In genomic region chr2:165542939-165543669, GRCm38 (mm10) we compare ENCODE assay signal across 12 mouse cellular contexts. TPM values are rescaled to one million over a fixed set of nuclear protein-coding genes. Genes with fewer than 3 reads are reported as not detected.
DNase-seq lines count a peak whose midpoint lies in the region; ATAC-seq and TF ChIP-seq lines count a peak whose summit lies in the region.
"Had no signal": no experiment of that assay in that cellular context is flagged by ENCODE, and none has a peak within 500 bp of the region (broad histone marks: within the 10 kb centered on the region; RNA-seq: fewer than 3 reads in every experiment).

No protein-coding gene starts in this region.

- H3K9me3 ChIP-seq in forebrain, embryonic 11.5 days (ENCODE audit: control insufficient read depth, low read length): no peaks in the 10 kb centered on the region
- H3K9me3 ChIP-seq in hindbrain, embryonic 14.5 days (ENCODE audit: control insufficient read depth, low read length): no peaks in the 10 kb centered on the region
- H3K9me3 ChIP-seq in midbrain, postnatal 0 days (ENCODE audit: low read length): no peaks in the 10 kb centered on the region
- no peaks in the 10 kb centered on the region for H3K9me3 ChIP-seq in heart, embryonic 12.5 days (replicated peaks)
- H3K9me3 ChIP-seq: embryonic facial prominence, embryonic 15.5 days; kidney, embryonic 15.5 days; limb, embryonic 12.5 days had no signal

- peak overlapping the region; percentile 63 for H3K27ac ChIP-seq in forebrain, embryonic 11.5 days (ENCODE audit: low read depth, low read length)
- peak overlapping the region; percentile 83 for H3K27ac ChIP-seq in hindbrain, embryonic 14.5 days
- no peak overlapping the region for H3K27ac ChIP-seq in midbrain, postnatal 0 days (ENCODE audit: low read depth, low read length)
- H3K27ac ChIP-seq in heart, embryonic 12.5 days (ENCODE audit: poor library complexity, severe bottlenecking): no peak overlapping the region
- H3K27ac ChIP-seq: embryonic facial prominence, embryonic 15.5 days; kidney, embryonic 15.5 days; limb, embryonic 12.5 days had no signal

- no peaks in the 10 kb centered on the region for H3K36me3 ChIP-seq in forebrain, embryonic 11.5 days (ENCODE audit: control insufficient read depth, insufficient read depth, low read length)
- H3K36me3 ChIP-seq in hindbrain, embryonic 14.5 days (replicated peaks; ENCODE audit: control insufficient read depth, insufficient read depth): no peaks in the 10 kb centered on the region
- no peaks in the 10 kb centered on the region for H3K36me3 ChIP-seq in midbrain, postnatal 0 days (ENCODE audit: insufficient read depth, low read length)
- H3K36me3 ChIP-seq in heart, embryonic 12.5 days: no peaks in the 10 kb centered on the region
- H3K36me3 ChIP-seq: embryonic facial prominence, embryonic 15.5 days; kidney, embryonic 15.5 days; limb, embryonic 12.5 days had no signal

- H3K9ac ChIP-seq in forebrain, embryonic 11.5 days (ENCODE audit: low read length): peak overlapping the region; percentile 3; the same call in 1 of the 2 replicates
- no peak overlapping the region for H3K9ac ChIP-seq in hindbrain, embryonic 14.5 days
- H3K9ac ChIP-seq in midbrain, postnatal 0 days (replicated peaks; ENCODE audit: low read length, poor library complexity, severe bottlenecking): no peak overlapping the region
- no peak overlapping the region for H3K9ac ChIP-seq in heart, embryonic 12.5 days
- H3K9ac ChIP-seq: embryonic facial prominence, embryonic 15.5 days; kidney, embryonic 15.5 days; limb, embryonic 12.5 days had no signal

- DNase-seq in R1 (ENCODE audit: low read depth, low spot score): peak; percentile 52
- no peak for DNase-seq in forebrain, embryonic 11.5 days (ENCODE audit: low spot score)
- DNase-seq in hindbrain, embryonic 14.5 days (ENCODE audit: low spot score): peak; percentile 47
- DNase-seq in midbrain, postnatal 0 days (ENCODE audit: low spot score): peak; percentile 67
- DNase-seq in lung, postnatal 36 days: no peak
- DNase-seq in adipocyte (ENCODE audit: low spot score): no peak
- DNase-seq: adrenal gland, adult 8-10 months; heart, postnatal 36 days had no signal

- H3K4me2 ChIP-seq in forebrain, embryonic 11.5 days (ENCODE audit: low read depth, low read length, severe bottlenecking): no peak overlapping the region
- H3K4me2 ChIP-seq in hindbrain, embryonic 14.5 days (replicated peaks): no peak overlapping the region
- H3K4me2 ChIP-seq in midbrain, postnatal 0 days (ENCODE audit: low read depth, low read length, poor library complexity, severe bottlenecking): no peak overlapping the region
- H3K4me2 ChIP-seq in heart, embryonic 12.5 days: no peak overlapping the region
- H3K4me2 ChIP-seq: embryonic facial prominence, embryonic 15.5 days; kidney, embryonic 15.5 days; limb, embryonic 12.5 days had no signal

- H3K4me1 ChIP-seq in forebrain, embryonic 11.5 days (replicated peaks; ENCODE audit: control insufficient read depth, insufficient read depth, low read length): peaks cover 12% of the 10 kb centered on the region
- peaks cover 9% of the 10 kb centered on the region for H3K4me1 ChIP-seq in hindbrain, embryonic 14.5 days (replicated peaks; ENCODE audit: control insufficient read depth, insufficient read depth, low read length)
- no peaks in the 10 kb centered on the region for H3K4me1 ChIP-seq in midbrain, postnatal 0 days (ENCODE audit: insufficient read depth, low read length)
- peaks cover 10% of the 10 kb centered on the region for H3K4me1 ChIP-seq in heart, embryonic 12.5 days (replicated peaks)

- TF ChIP-seq CTCF in midbrain, postnatal 0 days (IDR thresholded peaks at IDR 0.05): no peak

- peak; percentile 55; the same call in 1 of the 2 replicates for ATAC-seq in forebrain, embryonic 11.5 days (replicated peaks; ENCODE audit: low FRiP score)
- ATAC-seq in hindbrain, embryonic 14.5 days (ENCODE audit: low FRiP score): peak; percentile 43
- ATAC-seq in midbrain, postnatal 0 days (ENCODE audit: low FRiP score): no peak
- no peak for ATAC-seq in heart, embryonic 12.5 days (ENCODE audit: insufficient number of reproducible peaks, low FRiP score)

- H3K27me3 ChIP-seq in forebrain, embryonic 11.5 days (ENCODE audit: control insufficient read depth, insufficient read depth, low read length): no peaks in the 10 kb centered on the region; the same call in 1 of the 2 replicates
- H3K27me3 ChIP-seq in hindbrain, embryonic 14.5 days (ENCODE audit: control insufficient read depth, insufficient read depth, low read length): no peaks in the 10 kb centered on the region
- H3K27me3 ChIP-seq in midbrain, postnatal 0 days (ENCODE audit: insufficient read depth, low read length): no peaks in the 10 kb centered on the region
- H3K27me3 ChIP-seq in heart, embryonic 12.5 days (replicated peaks): peaks cover 52% of the 10 kb centered on the region
- H3K27me3 ChIP-seq: embryonic facial prominence, embryonic 15.5 days; kidney, embryonic 15.5 days had no signal

- WGBS in forebrain, embryonic 11.5 days: 16% methylated on average over 13 of the region's 13 CpGs
- WGBS in hindbrain, embryonic 14.5 days: 38% methylated on average over 13 of the region's 13 CpGs
- WGBS in midbrain, postnatal 0 days: 34% methylated on average over 13 of the region's 13 CpGs
- WGBS in heart, embryonic 12.5 days: 62% methylated on average over 13 of the region's 13 CpGs

- H3K4me3 ChIP-seq in forebrain, embryonic 11.5 days (ENCODE audit: low read depth, low read length): no peak overlapping the region
- H3K4me3 ChIP-seq in hindbrain, embryonic 14.5 days (replicated peaks; ENCODE audit: low read length): no peak overlapping the region
- H3K4me3 ChIP-seq in midbrain, postnatal 0 days (ENCODE audit: low read depth, low read length): no peak overlapping the region
- H3K4me3 ChIP-seq in heart, embryonic 12.5 days: no peak overlapping the region
- H3K4me3 ChIP-seq: embryonic facial prominence, embryonic 15.5 days; kidney, embryonic 15.5 days; limb, embryonic 12.5 days had no signal

RNA-seq across cellular contexts. Expression of gene Slc2a10, which starts 39.5 kb away (rescaled TPM):
- polyA plus RNA-seq in forebrain, embryonic 11.5 days (2014; fragmentation: Nextera tagmentation; extraction: Ambion mirVana): 4.2 TPM in 2 replicates
- 2.2 and 2.6 TPM in 2 replicates for polyA plus RNA-seq in hindbrain, embryonic 14.5 days (2014; fragmentation: Nextera tagmentation; extraction: Ambion mirVana)
- 1.8 and 1.9 TPM in 2 replicates for total RNA-seq in midbrain, postnatal 0 days (2014; rRNA removed)
- polyA plus RNA-seq in midbrain, postnatal 0 days (2015; fragmentation: Nextera tagmentation; extraction: Ambion mirVana): 2.5 and 2.6 TPM in 2 replicates
- polyA plus RNA-seq in heart, embryonic 12.5 days (2016; fragmentation: Nextera tagmentation; extraction: Ambion mirVana): 5.7 and 6.3 TPM in 2 replicates

RNA-seq across cellular contexts. Expression of gene Trp53rka, which starts 50.0 kb away (rescaled TPM):
- polyA plus RNA-seq in forebrain, embryonic 11.5 days (2014; fragmentation: Nextera tagmentation; extraction: Ambion mirVana): 53.1 and 58.9 TPM in 2 replicates
- polyA plus RNA-seq in hindbrain, embryonic 14.5 days (2014; fragmentation: Nextera tagmentation; extraction: Ambion mirVana): 40.0 and 44.4 TPM in 2 replicates
- total RNA-seq in midbrain, postnatal 0 days (2014; rRNA removed): 37.1 and 54.9 TPM in 2 replicates
- 37.0 and 40.3 TPM in 2 replicates for polyA plus RNA-seq in midbrain, postnatal 0 days (2015; fragmentation: Nextera tagmentation; extraction: Ambion mirVana)
- 22.6 and 23.2 TPM in 2 replicates for polyA plus RNA-seq in heart, embryonic 12.5 days (2016; fragmentation: Nextera tagmentation; extraction: Ambion mirVana)

RNA-seq across cellular contexts. Expression of gene Eya2, which starts 51.7 kb away (rescaled TPM):
- polyA plus RNA-seq in forebrain, embryonic 11.5 days (2014; fragmentation: Nextera tagmentation; extraction: Ambion mirVana): 10.3 TPM in 2 replicates
- polyA plus RNA-seq in hindbrain, embryonic 14.5 days (2014; fragmentation: Nextera tagmentation; extraction: Ambion mirVana): 7.9 and 10.0 TPM in 2 replicates
- total RNA-seq in midbrain, postnatal 0 days (2014; rRNA removed): 12.0 and 21.6 TPM in 2 replicates
- 6.0 and 7.1 TPM in 2 replicates for polyA plus RNA-seq in midbrain, postnatal 0 days (2015; fragmentation: Nextera tagmentation; extraction: Ambion mirVana)
- 0.13 TPM in 2 replicates for polyA plus RNA-seq in heart, embryonic 12.5 days (2016; fragmentation: Nextera tagmentation; extraction: Ambion mirVana)

Comparison
In these comparisons a context has a peak if more than half of its experiments do, and no peak if none do; other contexts are left out.
1. DNase-seq: peak in R1 (single experiment), hindbrain, embryonic 14.5 days (single experiment) and midbrain, postnatal 0 days (single experiment); none in forebrain, embryonic 11.5 days (single experiment), lung, postnatal 36 days (single experiment) and adipocyte (single experiment).
2. ATAC-seq: peak in forebrain, embryonic 11.5 days (single experiment) and hindbrain, embryonic 14.5 days (single experiment); none in midbrain, postnatal 0 days (single experiment) and heart, embryonic 12.5 days (single experiment).
3. H3K27ac ChIP-seq: peak in forebrain, embryonic 11.5 days (single experiment) and hindbrain, embryonic 14.5 days (single experiment); none in midbrain, postnatal 0 days (single experiment) and heart, embryonic 12.5 days (single experiment).